Mouse (Mus musculus) B cell, adult 62 days (primary cell): ENCODE results near the gene Rnf41. TPM values are rescaled to one million over a fixed set of nuclear protein-coding genes. Genes with fewer than 3 reads are reported as not detected.

Experiments
- total RNA-seq: library from RNA; stranded (reverse); gene quantifications from 4 replicates; pipeline ENCODE4 v1.2.4, GENCODE M21; 2023

Rnf41 gene
- total RNA-seq: 61.4 to 67.3 TPM (median 65.5 TPM) in 4 replicates

DNA sequence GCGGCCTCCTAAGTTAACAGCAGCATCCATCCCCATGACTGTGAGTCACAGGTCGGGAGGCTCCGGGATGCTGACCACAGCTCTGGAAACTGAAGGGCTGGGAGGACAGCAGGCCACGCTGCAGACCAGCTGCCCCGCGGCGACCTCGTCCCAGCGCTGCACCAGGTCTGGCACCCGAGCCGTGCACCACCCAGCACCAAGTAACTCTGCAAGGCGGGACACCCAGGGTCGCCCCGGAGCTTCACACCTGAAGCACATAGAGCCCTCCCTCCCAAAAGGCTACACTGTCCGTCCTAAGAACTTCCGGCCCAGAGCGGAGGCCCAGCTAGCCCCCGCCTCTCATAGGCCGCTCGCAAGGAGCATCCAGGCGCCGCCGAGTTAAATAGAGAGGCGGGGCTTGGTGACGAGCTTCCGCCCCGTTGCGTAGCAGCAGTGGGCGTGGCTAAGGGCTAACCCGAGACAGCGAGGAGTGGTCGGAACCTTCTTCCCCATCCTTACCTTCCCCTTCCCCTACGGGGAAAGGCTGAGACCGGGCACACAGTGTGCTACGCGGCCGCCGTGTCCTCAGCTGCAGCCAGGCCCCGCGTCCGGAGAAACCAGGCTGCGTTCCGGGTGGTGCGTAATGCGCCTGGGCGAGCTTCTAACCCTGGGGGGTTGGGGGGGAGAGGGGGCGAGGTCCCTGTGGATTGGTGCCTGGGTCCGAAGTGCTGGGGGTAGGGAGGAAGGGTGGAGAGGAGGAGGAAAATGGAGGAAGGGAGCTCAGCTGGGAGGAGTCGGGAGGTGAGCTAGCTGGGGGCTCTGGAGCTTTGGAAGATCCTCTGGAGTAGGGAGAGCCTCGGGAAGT lies at the start of gene Rnf41, which contains the start of gene Nabp2:
Gene Rnf41 (plus strand): TSS at position 447 of the 844 bp plus-strand sequence.
Gene Nabp2 (minus strand): TSS at position 282 of the 844 bp plus-strand sequence.

DNA sequence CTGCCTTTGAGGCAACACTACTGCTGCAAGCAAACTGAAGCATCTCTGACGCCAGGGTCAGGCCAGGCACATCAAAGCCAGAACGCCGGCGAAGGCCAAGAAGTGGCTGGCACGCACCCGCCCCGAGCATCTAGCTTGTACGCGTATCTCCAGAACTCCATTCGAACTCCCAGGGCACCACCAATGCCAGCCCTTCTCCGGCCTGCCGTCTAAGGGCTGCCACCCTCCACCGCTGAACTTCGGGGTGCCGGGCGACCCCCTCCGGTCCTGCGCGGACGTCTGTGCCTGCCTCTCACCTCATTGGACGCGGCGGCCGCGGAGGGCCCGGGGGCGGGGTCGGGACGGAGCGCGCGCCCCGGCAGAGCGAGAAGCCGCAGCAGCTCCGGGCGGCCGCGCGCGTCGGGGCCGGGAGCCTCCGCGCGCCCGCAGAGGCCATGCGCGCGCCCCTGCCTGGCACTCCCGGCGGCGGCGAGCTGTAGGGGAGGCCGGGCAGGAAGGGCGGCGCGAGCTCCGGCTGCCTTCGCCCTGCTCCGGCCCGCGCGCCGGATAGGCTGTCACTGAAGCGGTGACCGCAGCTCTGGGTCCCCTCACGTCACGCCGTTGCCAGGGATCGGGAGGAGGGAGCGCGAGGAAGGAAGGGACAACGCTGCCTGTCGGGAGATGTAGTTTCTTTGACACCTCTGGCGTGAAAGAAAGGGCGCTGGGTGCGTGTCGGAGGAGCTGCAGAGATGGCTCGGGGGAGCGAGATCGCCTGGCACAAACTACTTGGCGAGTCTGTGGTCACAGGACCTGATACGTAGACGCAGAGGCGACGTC lies 42.8 kb upstream of the Rnf41 start, which contains the start of gene Coq10a:
Gene Coq10a (minus strand): TSS at position 596 of the 816 bp plus-strand sequence.

DNA sequence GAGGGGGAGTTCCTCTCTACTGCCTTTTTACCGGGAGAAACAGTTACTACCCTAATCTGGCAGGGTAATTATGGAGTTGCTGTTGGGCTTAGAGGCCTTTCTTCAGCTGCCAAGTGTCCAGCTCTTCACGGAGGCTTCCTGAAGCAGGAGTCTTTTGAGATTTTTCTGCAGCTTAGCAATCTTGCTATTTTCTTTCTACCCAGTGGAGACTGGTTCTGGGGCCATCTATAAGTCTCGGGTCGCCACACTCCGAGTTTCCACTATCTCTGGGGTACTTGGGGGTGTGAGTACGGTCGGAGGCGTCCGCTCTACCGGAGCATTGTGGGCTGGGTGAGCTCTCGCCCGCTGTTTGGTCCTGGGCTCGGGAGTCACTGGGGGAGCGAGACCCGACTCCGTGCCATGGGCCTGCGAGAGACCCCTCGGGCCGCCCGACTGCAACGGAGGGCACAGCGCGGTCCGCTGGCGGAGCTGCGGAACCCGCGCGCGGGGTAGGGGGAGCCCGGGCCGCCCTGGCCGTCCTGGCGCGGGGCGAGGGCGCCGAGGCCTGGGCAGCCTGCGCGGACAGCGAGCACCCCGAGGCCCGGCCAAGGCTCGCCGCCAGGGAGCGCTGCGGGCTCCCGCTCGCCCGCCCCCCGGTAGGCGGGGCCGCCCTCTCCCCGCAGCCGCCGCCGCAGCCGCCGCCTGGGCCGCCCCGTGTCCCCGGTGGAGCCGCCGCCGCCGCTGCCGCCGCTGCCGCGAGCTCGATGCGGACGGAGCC lies 34.8 kb upstream of the Rnf41 start, which contains the start of gene Ankrd52:
Gene Ankrd52 (plus strand): TSS at position 661 of the 757 bp plus-strand sequence.

DNA sequence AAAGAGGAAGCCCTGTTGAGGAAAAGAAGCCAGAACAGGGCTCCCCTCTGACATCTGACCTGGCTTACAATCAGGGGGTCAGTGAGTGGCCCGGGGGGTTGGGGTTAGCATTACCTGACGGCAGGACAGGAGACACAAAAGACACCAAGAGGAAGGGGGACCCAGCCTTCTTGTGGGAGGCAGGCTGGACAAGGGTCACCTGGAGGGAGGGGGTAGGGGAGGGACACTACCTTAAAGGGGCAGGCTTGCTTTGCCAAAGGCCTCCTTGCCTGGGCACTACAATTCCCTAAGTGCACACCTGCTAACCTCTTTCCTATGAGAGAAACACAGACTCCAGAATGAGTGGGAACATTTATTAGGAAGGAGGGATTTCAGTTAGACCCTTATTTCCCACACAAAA lies 10.4 kb upstream of the Rnf41 start, which contains the start of gene Slc39a5:
Gene Slc39a5 (minus strand): TSS at position 174 of the 400 bp plus-strand sequence.

DNA sequence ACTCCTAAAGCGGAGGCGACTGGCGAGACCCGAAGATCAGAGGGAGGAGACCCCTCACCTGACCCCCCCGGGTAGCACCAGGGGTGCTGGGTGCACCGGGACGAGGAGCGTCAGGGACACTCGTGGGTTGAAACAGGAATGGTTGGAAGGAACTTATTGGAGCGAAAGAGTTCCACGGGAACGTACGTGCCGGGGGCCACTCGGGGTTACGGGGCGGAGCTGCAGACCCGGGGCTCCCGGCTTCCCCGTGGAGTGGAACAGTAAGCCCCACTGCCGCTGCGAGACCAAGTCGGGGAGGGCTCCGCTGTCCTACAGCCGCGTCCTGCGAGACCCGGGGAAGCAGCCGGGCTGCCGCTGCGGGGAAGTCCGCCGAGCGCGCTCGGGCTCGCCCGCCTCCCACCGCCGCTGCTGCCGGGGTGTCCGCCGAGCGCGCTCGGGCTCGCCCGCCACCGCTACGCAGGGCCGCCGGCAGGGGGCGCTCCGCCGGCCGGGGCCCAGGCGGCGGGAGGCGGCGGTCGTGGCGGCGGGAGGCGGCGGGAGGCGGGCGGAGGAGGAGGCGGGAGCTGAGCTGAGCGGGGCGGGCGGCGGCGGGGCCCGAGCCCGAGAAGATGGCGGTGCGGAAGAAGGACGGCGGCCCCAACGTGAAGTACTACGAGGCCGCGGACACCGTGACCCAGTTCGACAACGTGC lies 47.4 kb downstream of the Rnf41 start, which contains the start of gene Smarcc2:
Gene Smarcc2 (plus strand): TSS at position 530 of the 690 bp plus-strand sequence.

Other genes with a start within 250 kb of the Rnf41 start
- gene Rbms2, start 231.4 kb upstream of the Rnf41 start, total RNA-seq: 43.9 to 52.8 TPM (median 47.8 TPM) in 4 replicates
- gene Gls2, start 217.2 kb upstream of the Rnf41 start, total RNA-seq: not detected in 4 replicates
- gene Spryd4, start 199.8 kb upstream of the Rnf41 start, total RNA-seq: 12.3 to 17.4 TPM (median 15.1 TPM) in 4 replicates
- not detected in 4 replicates for gene Mip, start 185.8 kb upstream of the Rnf41 start, total RNA-seq
- gene Timeless, start 179.6 kb upstream of the Rnf41 start, total RNA-seq: 13.7 to 23.7 TPM (median 16.3 TPM) in 4 replicates
- gene Apon, start 157.6 kb upstream of the Rnf41 start, total RNA-seq: not detected in 4 replicates
- gene Apof, start 143.0 kb upstream of the Rnf41 start, total RNA-seq: 0.75 to 1.4 TPM (median 0.93 TPM) in 4 replicates
- gene Stat2, start 141.1 kb upstream of the Rnf41 start, total RNA-seq: 110 to 128 TPM (median 114 TPM) in 4 replicates
- gene Il23a, start 112.9 kb upstream of the Rnf41 start, total RNA-seq: not detected in 4 replicates
- 62.2 to 69.4 TPM (median 65.8 TPM) in 4 replicates for gene Pan2, start 108.3 kb upstream of the Rnf41 start, total RNA-seq
- gene Cnpy2, start 89.2 kb upstream of the Rnf41 start, total RNA-seq: 18.8 to 20.8 TPM (median 19.5 TPM) in 4 replicates
- 101 to 110 TPM (median 110 TPM) in 4 replicates for gene Cs, start 73.9 kb upstream of the Rnf41 start, total RNA-seq
- gene Coq10a, start 42.7 kb upstream of the Rnf41 start, total RNA-seq: 28.6 to 37.3 TPM (median 32.6 TPM) in 4 replicates
- gene Ankrd52, start 34.5 kb upstream of the Rnf41 start, total RNA-seq: 67.5 to 68.6 TPM (median 68.3 TPM) in 4 replicates
- not detected in 4 replicates for gene Slc39a5, start 10.4 kb upstream of the Rnf41 start, total RNA-seq
- 39.1 to 49.2 TPM (median 47.1 TPM) in 4 replicates for gene Nabp2, start 165 bp upstream of the Rnf41 start, total RNA-seq
- gene Smarcc2, start 47.6 kb downstream of the Rnf41 start, total RNA-seq: 145 to 160 TPM (median 147 TPM) in 4 replicates
- gene Myl6, start 82.5 kb downstream of the Rnf41 start, total RNA-seq: 488 to 539 TPM (median 516 TPM) in 4 replicates
- gene Myl6b, start 87.0 kb downstream of the Rnf41 start, total RNA-seq: 0.58 to 0.75 TPM in 2 of 4 replicates, not detected in the others
- gene Esyt1, start 114.2 kb downstream of the Rnf41 start, total RNA-seq: 224 to 242 TPM (median 239 TPM) in 4 replicates
- gene Zc3h10, start 136.1 kb downstream of the Rnf41 start, total RNA-seq: 85.5 to 103 TPM (median 90.6 TPM) in 4 replicates
- gene Rpl41, start 137.6 kb downstream of the Rnf41 start, total RNA-seq: 3,750 to 3,896 TPM (median 3,770 TPM) in 4 replicates
- 73.4 to 79.8 TPM (median 76.2 TPM) in 4 replicates for gene Pa2g4, start 154.3 kb downstream of the Rnf41 start, total RNA-seq
- 1.0 to 1.2 TPM (median 1.1 TPM) in 4 replicates for gene Erbb3, start 178.0 kb downstream of the Rnf41 start, total RNA-seq
- gene Rps26, start 215.1 kb downstream of the Rnf41 start, total RNA-seq: 1,181 to 1,252 TPM (median 1,193 TPM) in 4 replicates
- 0.19 to 0.27 TPM in 2 of 4 replicates, not detected in the others for gene Ikzf4, start 234.3 kb downstream of the Rnf41 start, total RNA-seq